Mouse (Mus musculus) urinary bladder, postnatal 25 days (tissue): ENCODE results near the gene Sipa1l2.

Source experiments
- DNase-seq: peaks from one replicate; pipeline ENCODE4 v3.0.0; 2022; ENCODE audit warnings: low spot score

The Sipa1l2 gene

GRCm38 (mm10) chr8:125460602-125461001 lies 109.0 kb downstream of the Sipa1l2 start:
- DNase-seq, result no peak

DNA sequence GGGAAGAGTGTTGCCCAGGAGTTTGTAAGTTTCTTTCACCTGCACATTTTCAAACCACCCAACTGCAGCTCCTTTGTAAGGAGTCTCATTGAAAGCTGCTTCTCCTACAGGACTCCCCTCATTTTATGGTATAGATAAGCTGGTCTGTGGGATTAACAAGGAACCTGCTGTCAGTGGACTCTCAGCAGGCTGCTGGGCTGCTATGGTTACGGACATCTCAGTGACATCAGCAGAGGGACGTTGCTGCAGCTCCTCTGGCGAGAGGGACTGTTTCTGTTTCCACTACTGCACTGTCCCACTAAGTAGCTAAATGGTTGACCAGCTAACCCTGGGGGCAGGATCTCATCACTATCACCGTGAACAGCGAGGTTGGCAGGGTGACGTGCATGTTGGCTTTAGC lies 120.6 kb downstream of the Sipa1l2 start:
- DNase-seq, result no peak

DNA sequence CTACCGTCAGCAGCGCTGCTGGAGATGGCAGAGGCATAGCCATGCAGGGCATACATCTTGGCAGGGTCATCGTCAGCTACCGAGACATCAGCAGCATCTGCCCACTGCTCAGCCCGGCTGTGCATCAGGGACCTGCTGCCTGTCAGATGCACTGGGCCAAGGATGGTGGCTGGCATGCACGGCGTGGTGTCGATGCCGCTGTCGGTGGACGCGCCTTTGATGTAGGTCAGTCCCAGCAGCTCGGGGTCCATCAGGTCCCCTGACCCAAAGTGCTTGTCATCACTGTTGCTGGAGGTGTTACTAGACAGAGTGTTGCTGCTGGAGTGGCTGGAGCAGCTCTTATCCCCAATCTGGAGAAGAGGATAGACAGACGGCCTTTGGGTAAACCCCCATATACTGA lies 122.1 kb downstream of the Sipa1l2 start:
- no peak for DNase-seq

- DNase-seq, result no peak
These were observed 123.4 kb downstream of the Sipa1l2 start for GRCm38 (mm10) chr8:125446236-125446635.

DNA sequence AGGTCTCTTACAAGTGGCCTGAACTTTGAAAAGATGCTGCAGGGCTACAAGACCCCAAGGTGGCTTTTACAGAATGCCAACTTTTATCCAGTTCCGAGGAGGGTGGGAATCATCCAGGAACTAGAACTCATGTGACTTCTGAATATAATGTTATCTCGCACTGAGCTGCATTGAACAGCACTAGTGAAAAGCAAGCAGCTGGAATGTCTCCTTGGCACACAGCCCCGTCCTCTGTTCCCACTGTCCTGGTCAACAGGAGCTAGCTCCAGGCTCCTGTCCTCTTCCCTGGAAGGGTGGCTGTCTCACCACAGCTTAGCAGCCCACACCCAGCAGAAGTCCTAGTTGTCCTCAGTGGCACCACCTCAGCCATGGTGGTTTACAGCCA lies 124.4 kb downstream of the Sipa1l2 start:
- no peak for DNase-seq

DNA sequence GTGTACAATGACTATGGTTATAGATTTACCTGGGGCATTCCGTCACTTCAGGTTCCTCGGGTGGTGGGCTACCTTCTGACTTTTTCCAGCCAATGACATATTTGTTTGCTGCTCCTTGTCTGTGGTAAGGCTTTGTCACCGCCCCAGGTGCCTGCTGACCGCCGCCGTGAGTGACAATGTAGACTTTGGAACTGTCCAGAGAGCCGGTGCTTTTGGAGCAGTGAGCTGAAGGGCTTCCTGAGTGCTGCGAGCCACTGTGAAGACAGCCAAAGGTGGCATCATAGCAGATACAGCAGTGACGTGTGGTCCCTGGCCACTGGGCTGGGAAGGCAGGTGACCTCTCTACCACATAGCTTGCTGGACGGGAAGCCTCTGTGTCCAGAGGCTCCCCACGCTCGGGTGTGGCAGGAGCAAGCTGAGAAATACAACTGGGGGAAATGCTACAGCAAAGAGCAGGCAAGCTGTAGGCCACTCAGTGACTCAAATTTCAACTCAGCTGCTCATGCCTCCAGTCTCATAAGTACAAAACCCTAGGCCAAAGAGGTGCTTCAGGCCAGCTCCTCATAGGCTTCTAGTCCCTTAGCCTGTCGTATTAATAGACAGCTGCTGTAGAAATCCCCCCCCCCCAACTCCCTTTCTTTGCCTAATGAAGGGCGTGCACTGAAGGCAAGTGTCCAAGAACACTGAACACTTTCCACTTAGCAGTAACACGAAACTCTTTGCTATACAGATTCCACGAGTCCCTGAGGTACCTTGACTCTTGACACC lies 125.0 kb downstream of the Sipa1l2 start:
- no peak for DNase-seq

GRCm38 (mm10) chr8:125435320-125436100 lies 134.1 kb downstream of the Sipa1l2 start:
- DNase-seq, result no peak

DNA sequence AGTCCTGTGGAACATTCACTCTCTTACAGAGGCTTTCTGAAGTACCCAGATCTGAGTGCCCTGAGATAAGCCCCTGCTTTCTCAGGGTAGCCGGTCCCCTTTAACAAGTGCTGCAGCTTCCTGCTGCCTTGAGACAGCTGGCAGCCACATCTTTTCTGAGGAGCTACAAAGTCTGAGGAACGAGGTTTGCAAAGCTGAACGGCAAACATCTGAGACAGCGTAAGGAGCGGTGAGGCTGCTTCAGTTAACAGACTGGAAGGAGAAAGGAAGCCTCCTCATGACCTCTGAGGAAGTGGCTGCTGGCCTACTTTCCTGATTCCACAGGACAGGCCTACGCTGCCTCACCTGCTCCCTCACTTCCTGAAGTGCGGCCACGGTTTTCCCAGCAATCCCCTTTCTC lies 135.5 kb downstream of the Sipa1l2 start:
- no peak for DNase-seq

GRCm38 (mm10) chr8:125431321-125431720 lies 138.3 kb downstream of the Sipa1l2 start:
- DNase-seq, result no peak

DNA sequence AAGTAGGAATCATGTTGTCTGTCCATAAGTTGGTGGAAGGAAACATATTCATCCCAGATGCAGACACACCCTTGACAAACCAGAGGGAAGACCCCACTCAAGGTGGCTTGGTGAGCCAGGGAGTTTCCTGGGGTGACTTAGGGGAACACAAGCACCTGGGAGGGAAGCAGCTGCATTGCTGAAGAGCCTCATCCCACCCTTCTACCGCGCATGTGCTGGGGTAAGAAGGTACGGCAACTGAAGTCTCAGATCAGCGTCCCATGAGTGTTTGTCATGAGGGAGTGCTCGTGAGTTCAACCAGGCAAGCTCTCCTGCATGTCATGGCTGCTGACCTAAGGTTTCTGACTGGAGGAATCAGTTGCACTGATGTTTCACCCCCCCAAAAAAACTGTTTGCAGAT lies 138.8 kb downstream of the Sipa1l2 start:
- no peak for DNase-seq

DNA sequence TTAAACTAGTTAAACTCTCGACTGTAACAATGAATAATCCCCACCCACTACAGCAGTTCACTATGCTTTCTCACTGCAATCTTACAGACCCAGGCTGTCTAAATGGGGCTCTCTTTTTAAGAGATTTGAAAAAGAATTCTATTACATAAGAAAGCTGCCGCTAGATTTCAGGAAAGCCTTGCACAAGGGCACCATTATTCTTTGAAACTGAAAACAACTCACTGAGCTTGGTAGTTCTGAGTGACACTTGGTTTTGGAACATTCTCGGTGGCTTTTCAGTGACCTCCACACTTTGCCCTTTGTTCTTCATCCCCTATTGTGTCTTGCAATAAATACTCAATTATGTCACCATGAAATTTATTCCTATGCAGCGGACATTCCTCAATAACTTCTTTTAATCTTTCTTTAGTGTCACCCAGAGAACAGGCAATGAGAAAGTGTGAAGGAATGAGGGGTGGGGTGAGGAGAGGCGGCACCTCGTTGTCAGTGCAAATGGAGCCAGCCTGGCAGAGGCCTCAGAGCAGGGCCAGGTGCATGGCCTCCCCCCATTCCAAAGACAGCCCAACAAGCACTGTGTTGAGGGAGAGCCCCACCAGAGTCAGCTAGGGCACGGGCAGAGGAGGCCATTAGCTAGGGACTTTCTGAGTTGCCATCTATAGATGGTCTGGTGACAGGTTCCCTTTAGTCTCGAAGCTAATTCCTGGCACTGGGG lies 140.5 kb downstream of the Sipa1l2 start:
- no peak for DNase-seq

GRCm38 (mm10) chr8:125423861-125424260 lies 145.7 kb downstream of the Sipa1l2 start:
- DNase-seq, result no peak

GRCm38 (mm10) chr8:125419202-125419830 lies 150.3 kb downstream of the Sipa1l2 start:
- no peak for DNase-seq

DNA sequence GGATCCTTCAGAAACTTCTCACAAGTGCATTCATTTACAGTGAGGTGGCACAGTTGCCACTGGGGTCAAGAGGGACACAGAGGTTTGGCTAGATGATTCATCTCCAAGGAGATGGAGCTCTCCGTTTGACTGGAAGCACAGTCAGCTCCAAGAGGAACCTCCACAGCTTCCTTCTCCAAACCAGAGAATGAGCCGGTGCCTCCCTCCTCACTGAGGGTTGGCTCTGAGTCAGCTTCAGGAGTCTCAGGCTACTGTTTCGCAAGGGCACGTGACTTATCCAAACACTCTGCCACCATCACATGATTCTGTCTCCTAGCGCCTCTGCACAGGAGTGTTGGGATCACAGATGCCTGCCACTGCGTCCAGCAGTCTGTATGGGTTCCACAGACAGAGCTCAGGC lies 153.5 kb downstream of the Sipa1l2 start:
- DNase-seq, result no peak

DNA sequence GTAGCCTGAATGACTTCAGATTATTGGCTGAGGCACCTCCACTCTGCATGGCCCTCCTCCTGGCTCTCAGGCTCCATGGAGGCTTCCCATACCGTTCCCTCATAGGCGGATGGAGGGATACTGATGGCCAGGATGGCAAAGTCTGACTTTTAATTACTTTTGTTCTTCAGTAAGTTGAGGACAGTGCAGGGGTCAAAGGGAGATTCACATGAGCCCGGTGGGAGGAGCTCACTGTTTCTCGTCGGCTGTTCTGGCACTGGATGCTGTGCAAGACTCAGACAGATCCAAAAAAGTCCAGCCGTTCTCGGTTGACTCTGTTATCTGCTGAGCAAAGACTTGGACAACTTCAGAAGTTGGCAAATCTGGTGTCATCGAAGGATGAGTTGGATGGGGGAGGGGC lies 155.0 kb downstream of the Sipa1l2 start:
- DNase-seq, result no peak

- no peak for DNase-seq
These were observed 156.4 kb downstream of the Sipa1l2 start for GRCm38 (mm10) chr8:125413001-125413909.

GRCm38 (mm10) chr8:125410646-125411045 lies 159.0 kb downstream of the Sipa1l2 start:
- DNase-seq, result no peak

DNA sequence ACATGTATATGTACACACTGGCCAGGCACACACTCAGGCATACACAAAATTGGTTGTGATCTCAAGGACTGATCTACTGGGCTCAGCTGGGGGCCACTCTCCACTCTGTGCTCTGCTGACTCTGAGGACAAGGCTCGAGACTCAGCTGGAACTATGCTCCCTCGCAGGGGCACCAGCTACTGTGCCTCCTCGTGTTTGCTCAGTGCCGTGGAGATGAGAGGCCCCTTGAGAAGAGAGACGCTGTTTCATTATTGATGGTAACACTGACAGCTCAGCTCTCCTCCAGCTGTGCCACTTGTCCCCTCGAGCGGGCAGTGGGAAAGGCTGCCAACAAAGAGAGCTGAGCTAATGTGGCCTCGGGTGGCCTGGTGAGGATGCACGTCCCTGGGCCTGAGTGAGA lies 161.9 kb downstream of the Sipa1l2 start:
- no peak for DNase-seq

DNA sequence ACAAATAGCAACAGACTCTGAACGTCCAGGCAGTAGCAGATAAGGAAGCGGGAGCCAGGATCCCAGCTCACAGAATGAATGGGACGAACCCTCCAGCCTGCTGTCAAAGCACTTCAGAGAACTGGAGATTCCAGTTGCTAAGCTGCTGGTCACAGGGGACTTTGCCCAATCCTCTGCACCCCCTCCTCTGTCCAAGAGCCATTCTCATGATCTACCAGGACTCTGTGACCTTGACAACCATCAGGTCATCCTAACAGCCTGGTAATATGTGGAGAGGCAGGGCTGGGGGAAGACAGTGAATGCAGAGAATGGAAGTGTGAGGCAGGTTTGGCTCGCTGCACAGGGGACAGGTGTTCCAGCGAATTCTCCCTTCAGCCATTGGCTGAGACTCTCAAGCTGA lies 163.2 kb downstream of the Sipa1l2 start:
- no peak for DNase-seq

GRCm38 (mm10) chr8:125401350-125401749 lies 168.3 kb downstream of the Sipa1l2 start:
- no peak for DNase-seq

DNA sequence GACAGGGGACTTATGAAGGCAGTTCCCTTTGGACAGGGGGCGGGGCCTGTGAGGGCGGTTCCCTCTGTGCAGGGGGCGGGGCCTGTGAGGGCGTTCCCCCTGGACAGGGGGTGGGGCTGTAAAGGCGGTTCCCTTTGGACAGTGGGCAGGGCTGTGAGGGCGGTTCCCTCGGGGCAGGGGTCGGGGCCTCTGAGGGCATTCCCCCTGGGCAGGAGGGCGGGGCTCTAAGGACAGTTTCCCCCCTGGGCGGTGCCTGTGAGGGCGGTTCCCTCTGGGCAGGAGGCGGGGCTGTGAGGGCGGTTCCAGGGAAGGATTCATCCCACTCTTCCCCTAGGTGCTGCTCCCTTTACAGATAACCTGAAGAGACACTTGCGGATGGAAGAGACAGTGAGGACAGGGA lies 171.6 kb downstream of the Sipa1l2 start:
- no peak for DNase-seq
